Mouse (Mus musculus) hindbrain, embryonic 10.5 days (tissue): ENCODE measurements at regions not wholly inside any gene's neighbourhood (a gene's known extent, or its start where the extent isn't known, plus 50 kb on each side); places are given as distances from the start of the nearest gene placed in this dataset.

Experiments used
- DNase-seq: peaks from one replicate; pipeline ENCODE4 v3.0.0-alpha.2; 2017; ENCODE audit warnings: low spot score
- H3K27ac ChIP-seq: fragments of 300-500 bp; sonication (generic); 2 replicates; pipeline ENCODE4 v1.5.1; 2016; ENCODE audit warnings: mild to moderate bottlenecking, moderate library complexity
- H3K27me3 ChIP-seq: fragments of 300-500 bp; sonication (generic); 2 replicates; pipeline ENCODE4 v1.6.1; 2016; ENCODE audit warnings: mild to moderate bottlenecking; ENCODE audit not compliant: poor library complexity, insufficient read depth, severe bottlenecking
- H3K36me3 ChIP-seq: fragments of 300-500 bp; sonication (generic); 2 replicates; pipeline ENCODE4 v1.6.1; 2016; ENCODE audit warnings: mild to moderate bottlenecking, moderate library complexity
- H3K4me1 ChIP-seq: fragments of 300-500 bp; sonication (generic); replicated peaks from 2 replicates; pipeline ENCODE4 v1.6.1; 2016; ENCODE audit warnings: mild to moderate bottlenecking
- H3K4me3 ChIP-seq: fragments of 300-500 bp; sonication (generic); 2 replicates; pipeline ENCODE4 v1.5.1; 2016; ENCODE audit warnings: mild to moderate bottlenecking, moderate library complexity
- H3K9me3 ChIP-seq: fragments of 300-500 bp; sonication (generic); 2 replicates; pipeline ENCODE4 v1.6.1; 2016; ENCODE audit warnings: mild to moderate bottlenecking, moderate library complexity
- WGBS: fragments of 180-500 bp; shearing (Covaris S2); methylation state at CpG from one replicate; pipeline ENCODE4 v1.1.7; 2016; 5-methylcytosine and 5-hydroxymethylcytosine counted together

- WGBS = 94% methylated on average over 4 of the region's 4 CpGs
- no peaks in the 10 kb centered on the region for H3K27me3 ChIP-seq
- H3K36me3 ChIP-seq = no peaks in the 10 kb centered on the region
- DNase-seq = no peak
- no peaks in the 10 kb centered on the region for H3K9me3 ChIP-seq
- H3K4me1 ChIP-seq = no peaks in the 10 kb centered on the region
- H3K4me3 ChIP-seq = no peak overlapping the region
- H3K27ac ChIP-seq = no peak overlapping the region
These were observed 265.4 kb upstream of the Dab2 start for GRCm38 (mm10) chr15:6034156-6034555.

DNA sequence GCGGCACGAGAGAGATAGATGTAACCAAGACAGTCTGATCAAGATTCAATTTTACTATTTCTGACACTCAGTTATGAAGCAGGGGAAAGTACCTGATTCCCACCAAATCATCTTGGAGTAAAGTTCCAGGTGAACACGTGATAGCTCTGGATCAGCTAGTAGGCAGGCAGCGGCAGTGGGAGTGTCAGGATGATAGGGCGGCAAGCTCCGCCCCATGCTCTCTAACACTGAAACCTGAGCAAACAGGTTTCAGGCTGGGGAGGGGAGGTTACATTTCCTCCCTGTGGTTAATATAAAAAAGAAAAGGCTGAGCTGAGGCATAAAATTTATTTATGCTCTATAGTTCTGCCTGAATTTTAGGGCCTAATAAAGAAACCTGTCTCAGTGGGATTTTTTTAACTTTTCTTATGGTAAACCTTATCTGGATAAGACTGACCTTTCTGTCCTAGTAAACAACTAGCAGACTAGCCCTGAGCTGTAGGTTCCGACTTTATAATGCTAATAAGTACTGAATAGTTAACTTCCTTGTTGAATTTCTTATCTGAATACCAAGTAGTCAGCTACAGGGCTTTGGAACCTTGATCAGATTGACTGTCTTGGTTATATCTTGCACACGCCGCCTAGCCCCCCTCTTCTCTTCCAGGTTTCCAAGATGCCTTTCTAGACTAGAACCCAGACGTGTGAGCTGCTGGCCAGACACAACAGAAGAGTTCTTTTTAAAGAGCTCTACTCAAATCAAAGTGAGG, 254.9 kb upstream of the Dab2 start:
- Histone ChIP-seq H3K4me3 (no peak overlapping the region), H3K27ac (no peak overlapping the region), H3K36me3 (no peaks in the 10 kb centered on the region), H3K9me3 (no peaks in the 10 kb centered on the region), H3K27me3 (no peaks in the 10 kb centered on the region), H3K4me1 (no peaks in the 10 kb centered on the region)
- WGBS = 52% methylated on average over 10 of the region's 10 CpGs
- DNase-seq = no peak

- Histone ChIP-seq H3K27me3 (no peaks in the 10 kb centered on the region), H3K4me3 (no peak overlapping the region)
These were observed 243.9 kb upstream of the Dab2 start for GRCm38 (mm10) chr15:6055703-6056102.

DNA sequence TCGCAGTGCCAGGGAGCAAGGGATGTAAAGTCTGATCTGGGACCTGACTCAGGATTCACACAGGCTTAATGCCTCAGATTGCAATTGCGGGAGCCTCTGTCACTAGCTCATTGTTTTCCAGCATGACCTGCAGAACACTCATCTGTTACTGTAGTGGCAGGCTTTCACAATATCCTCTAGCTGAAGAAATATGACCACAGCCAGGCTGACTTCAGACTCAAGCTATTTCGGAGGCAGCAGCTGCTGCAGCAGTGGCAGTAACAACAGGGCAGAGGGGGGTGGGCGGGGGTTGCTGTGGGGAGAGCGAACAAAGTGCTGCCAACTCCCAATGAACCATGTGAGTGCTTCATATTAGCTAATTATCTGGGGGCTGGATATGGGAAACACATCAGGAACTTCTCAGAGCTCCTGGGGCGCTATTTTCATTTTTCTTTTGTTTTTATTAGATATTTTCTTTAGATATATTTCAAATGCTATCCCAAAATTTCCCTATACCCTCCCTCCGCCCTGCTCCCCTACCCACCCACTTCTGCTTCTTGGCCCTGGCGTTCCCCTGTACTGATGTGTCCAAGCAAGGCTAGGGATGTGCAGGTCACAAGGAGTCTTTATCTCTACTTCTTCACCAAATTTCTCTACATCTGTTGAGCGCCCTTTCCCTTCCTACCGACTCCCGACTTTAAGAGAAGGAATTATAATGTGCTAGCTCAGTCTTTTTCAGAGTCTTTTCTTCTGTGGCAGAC, 242.5 kb upstream of the Dab2 start:
- no peaks in the 10 kb centered on the region for H3K27me3 ChIP-seq
- WGBS = 62% methylated on average over 11 of the region's 11 CpGs
- H3K4me3 ChIP-seq = no peak overlapping the region
- no peak for DNase-seq
- H3K27ac ChIP-seq = no peak overlapping the region
- no peaks in the 10 kb centered on the region for H3K9me3 ChIP-seq
- no peaks in the 10 kb centered on the region for H3K36me3 ChIP-seq
- H3K4me1 ChIP-seq = no peaks in the 10 kb centered on the region

More at GRCm38 (mm10) chr15:6055703-6056102, 243.9 kb upstream of the Dab2 start:
- DNase-seq = no peak
- Histone ChIP-seq H3K4me1 (no peaks in the 10 kb centered on the region), H3K27ac (no peak overlapping the region), H3K36me3 (no peaks in the 10 kb centered on the region), H3K9me3 (no peaks in the 10 kb centered on the region)
- 91% methylated on average over 3 of the region's 3 CpGs for WGBS

DNA sequence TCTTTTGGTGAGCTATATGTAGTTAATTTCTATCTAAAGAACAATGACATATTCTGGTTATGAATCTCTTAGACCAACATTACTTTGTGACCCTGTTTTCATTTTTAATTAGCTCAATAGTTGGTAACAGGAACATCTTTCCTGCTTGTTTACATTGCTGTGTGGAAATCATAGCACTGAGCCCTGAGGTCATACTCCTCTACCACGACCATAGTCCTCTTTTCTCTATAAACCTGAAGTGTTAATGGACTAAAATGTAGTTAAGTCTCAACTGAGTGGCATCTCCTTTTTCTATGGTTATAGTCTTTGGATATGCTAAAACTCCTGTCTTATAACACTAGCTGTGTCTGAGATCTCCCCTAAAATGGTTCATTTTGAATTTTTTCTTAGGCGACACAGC, 240.2 kb upstream of the Dab2 start:
- no peaks in the 10 kb centered on the region for H3K27me3 ChIP-seq
- H3K4me3 ChIP-seq = no peak overlapping the region
- no peaks in the 10 kb centered on the region for H3K4me1 ChIP-seq
- no peak overlapping the region for H3K27ac ChIP-seq
- 81% methylated on average over 2 of the region's 2 CpGs for WGBS
- no peak for DNase-seq
- H3K9me3 ChIP-seq = no peaks in the 10 kb centered on the region
- no peaks in the 10 kb centered on the region for H3K36me3 ChIP-seq

- 91% methylated on average over 5 of the region's 5 CpGs for WGBS
- Histone ChIP-seq H3K9me3 (no peaks in the 10 kb centered on the region), H3K4me1 (no peaks in the 10 kb centered on the region), H3K36me3 (no peaks in the 10 kb centered on the region), H3K4me3 (no peak overlapping the region), H3K27ac (no peak overlapping the region), H3K27me3 (no peaks in the 10 kb centered on the region)
- no peak for DNase-seq
These were observed 239.8 kb upstream of the Dab2 start for GRCm38 (mm10) chr15:6059790-6060189.

DNA sequence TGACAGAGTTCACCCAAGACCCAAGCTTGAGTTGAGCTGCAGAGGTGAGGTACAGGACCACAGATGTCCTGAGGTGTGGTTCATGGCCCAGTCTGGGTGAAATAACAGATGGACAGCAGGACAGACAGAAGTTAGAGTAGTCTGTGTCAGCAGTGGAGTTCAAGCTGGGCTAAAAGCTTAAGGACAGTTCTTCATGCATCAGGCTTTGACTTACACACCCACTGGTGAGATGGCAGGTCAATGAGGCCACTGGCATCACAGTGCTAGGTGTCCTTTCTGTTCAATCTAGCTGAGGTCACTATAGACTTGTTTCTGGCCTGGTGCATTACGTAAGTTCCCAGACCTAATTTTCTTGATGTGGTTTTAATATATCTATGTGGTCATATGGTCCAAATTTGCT, 238.9 kb upstream of the Dab2 start:
- H3K4me3 ChIP-seq = no peak overlapping the region

GRCm38 (mm10) chr15:6065100-6065499, 234.5 kb upstream of the Dab2 start:
- WGBS = 92% methylated on average over 3 of the region's 3 CpGs

More for the DNA sequence above, 238.9 kb upstream of the Dab2 start:
- H3K27me3 ChIP-seq = no peaks in the 10 kb centered on the region
- H3K4me1 ChIP-seq = no peaks in the 10 kb centered on the region
- H3K27ac ChIP-seq = no peak overlapping the region
- DNase-seq = no peak
- no peaks in the 10 kb centered on the region for H3K36me3 ChIP-seq
- no peaks in the 10 kb centered on the region for H3K9me3 ChIP-seq
- 94% methylated on average over 1 of the region's 1 CpGs for WGBS

DNA sequence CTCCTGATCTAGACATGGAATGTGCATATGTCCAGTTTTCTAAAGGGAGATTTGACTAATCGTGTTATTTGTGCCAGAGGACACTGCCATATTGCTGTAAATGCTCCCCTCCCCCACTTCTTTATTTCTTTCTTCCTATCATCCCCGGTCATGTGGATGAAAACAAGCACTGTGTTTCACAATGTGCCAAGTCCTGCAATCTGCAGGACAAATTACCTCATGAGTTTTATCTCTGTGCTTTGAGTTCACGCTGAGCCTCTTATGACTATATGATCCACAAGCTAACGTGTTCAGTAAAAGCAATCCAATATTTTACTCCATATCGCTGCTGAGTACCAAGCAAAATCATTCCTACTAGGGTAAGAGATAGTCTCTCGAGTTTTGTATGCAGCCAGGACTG, 232.2 kb upstream of the Dab2 start:
- no peaks in the 10 kb centered on the region for H3K4me1 ChIP-seq
- no peak for DNase-seq
- no peak overlapping the region for H3K27ac ChIP-seq
- H3K9me3 ChIP-seq = no peaks in the 10 kb centered on the region
- H3K4me3 ChIP-seq = no peak overlapping the region
- H3K36me3 ChIP-seq = no peaks in the 10 kb centered on the region
- WGBS = 87% methylated on average over 6 of the region's 6 CpGs
- no peaks in the 10 kb centered on the region for H3K27me3 ChIP-seq

More at GRCm38 (mm10) chr15:6065100-6065499, 234.5 kb upstream of the Dab2 start:
- Histone ChIP-seq H3K27ac (no peak overlapping the region), H3K4me3 (no peak overlapping the region), H3K9me3 (no peaks in the 10 kb centered on the region), H3K27me3 (no peaks in the 10 kb centered on the region), H3K4me1 (no peaks in the 10 kb centered on the region), H3K36me3 (no peaks in the 10 kb centered on the region)
- no peak for DNase-seq

DNA sequence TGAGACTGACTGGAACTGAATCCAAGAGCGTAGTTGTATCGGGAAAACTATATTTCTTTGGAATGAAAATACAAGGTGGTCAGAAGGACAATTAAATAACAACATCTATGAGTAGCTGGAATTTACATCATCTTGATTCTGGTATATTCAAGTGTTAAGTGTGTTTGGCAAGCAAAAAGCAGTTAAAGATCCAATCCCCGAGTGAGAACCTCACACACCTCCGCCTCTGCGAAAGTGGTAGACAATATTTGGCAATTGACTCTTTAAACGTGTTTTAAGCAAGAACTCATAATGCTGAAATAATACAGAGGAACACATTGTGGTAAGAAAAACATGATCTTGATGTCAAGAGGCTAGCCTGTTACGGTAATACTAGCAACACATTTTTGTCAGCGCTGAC, 231.2 kb upstream of the Dab2 start:
- Histone ChIP-seq H3K9me3 (no peaks in the 10 kb centered on the region), H3K27me3 (no peaks in the 10 kb centered on the region), H3K4me1 (no peaks in the 10 kb centered on the region), H3K27ac (no peak overlapping the region), H3K4me3 (no peak overlapping the region), H3K36me3 (no peaks in the 10 kb centered on the region)
- WGBS = 94% methylated on average over 8 of the region's 8 CpGs
- DNase-seq = no peak

DNA sequence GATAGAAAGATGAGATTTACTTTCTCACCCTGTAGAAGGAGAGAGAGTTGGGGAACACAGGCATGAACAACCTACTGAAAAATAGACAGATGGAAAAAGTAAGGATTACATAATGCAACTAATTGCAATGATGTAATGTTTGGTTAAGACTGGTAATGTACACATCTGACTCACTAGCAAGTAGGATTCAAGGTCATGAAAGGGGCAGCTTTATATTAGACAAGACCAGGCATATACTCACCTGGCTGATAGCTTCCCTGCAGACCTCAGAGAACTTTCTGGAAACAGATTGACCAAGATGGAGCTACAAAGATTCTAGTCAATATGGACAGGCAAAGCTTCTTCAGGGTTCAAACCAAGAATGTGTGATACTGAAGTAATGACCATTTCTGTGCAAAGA, 227.7 kb upstream of the Dab2 start:
- no peaks in the 10 kb centered on the region for H3K9me3 ChIP-seq
- H3K4me3 ChIP-seq = no peak overlapping the region
- no peak overlapping the region for H3K27ac ChIP-seq
- no peaks in the 10 kb centered on the region for H3K27me3 ChIP-seq
- H3K4me1 ChIP-seq = no peaks in the 10 kb centered on the region
- no peak for DNase-seq
- H3K36me3 ChIP-seq = no peaks in the 10 kb centered on the region

- no peak for DNase-seq
- H3K4me3 ChIP-seq = no peak overlapping the region
- no peaks in the 10 kb centered on the region for H3K27me3 ChIP-seq
- no peaks in the 10 kb centered on the region for H3K36me3 ChIP-seq
- 85% methylated on average over 3 of the region's 3 CpGs for WGBS
- H3K4me1 ChIP-seq = no peaks in the 10 kb centered on the region
- H3K27ac ChIP-seq = no peak overlapping the region
- H3K9me3 ChIP-seq = no peaks in the 10 kb centered on the region
These were observed 226.7 kb upstream of the Dab2 start for GRCm38 (mm10) chr15:6072920-6073319.

GRCm38 (mm10) chr15:6080714-6081635, 218.6 kb upstream of the Dab2 start:
- no peaks in the 10 kb centered on the region for H3K27me3 ChIP-seq
- H3K9me3 ChIP-seq = no peaks in the 10 kb centered on the region
- H3K36me3 ChIP-seq = no peaks in the 10 kb centered on the region
- H3K4me3 ChIP-seq = no peak overlapping the region
- no peak overlapping the region for H3K27ac ChIP-seq
- peak; percentile 12 for DNase-seq
- WGBS = 53% methylated on average over 8 of the region's 8 CpGs
- H3K4me1 ChIP-seq = no peaks in the 10 kb centered on the region
